Mouse (Mus musculus) small intestine, adult 2 months (tissue): ENCODE measurements around the gene Col27a1.

Experiments
- CTCF ChIP-seq: fragments of 200-500 bp; IDR thresholded peaks from 2 replicates; pipeline ENCODE4 v1.5.1; 2012; ENCODE audit warnings: low read depth, mild to moderate bottlenecking, control low read depth, inconsistent platforms, low read length, moderate library complexity, mixed read lengths; ENCODE audit not compliant: insufficient replicate concordance, insufficient read length; ENCODE audit errors: extremely low read depth
- POLR2A ChIP-seq: fragments of 200-500 bp; IDR thresholded peaks from 2 replicates; pipeline ENCODE4 v1.6.1; 2012; ENCODE audit warnings: low read depth, mild to moderate bottlenecking, control low read depth, inconsistent platforms, low read length, moderate library complexity

- TF ChIP-seq POLR2A (no peak), CTCF (no peak)
Measured at GRCm38 (mm10) chr4:63231121-63231520, 17.3 kb downstream of the Col27a1 start.
